Mouse (Mus musculus): Measurements from ENCODE around the gene Slco3a1.

DNA sequence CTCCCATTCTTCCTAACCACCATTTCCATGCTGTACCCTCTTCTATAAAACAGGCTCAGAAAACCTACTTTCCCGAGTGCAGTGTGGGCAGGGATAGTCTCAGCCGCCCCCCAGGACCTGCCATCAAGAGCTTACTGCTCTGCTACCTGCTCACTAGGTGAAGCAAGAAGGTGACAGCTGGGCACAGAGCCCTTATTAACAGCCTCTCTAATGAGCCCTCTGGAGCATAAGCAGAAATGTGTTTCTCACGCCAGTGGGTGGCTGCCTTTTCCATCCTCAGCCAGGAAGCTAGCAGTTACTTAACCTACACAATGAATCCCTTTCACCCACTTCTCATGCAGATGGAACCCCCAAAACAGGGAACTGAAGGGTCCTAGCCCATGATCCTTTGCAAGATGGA, 66.9 kb downstream of the Slco3a1 start:
- TF ChIP-seq POLR2A (IDR thresholded peaks at IDR 0.05; ENCODE audit: low read depth, low read length), result no peak
- TF ChIP-seq CTCF (conservative IDR thresholded peaks at IDR 0.05 in 1 of 2, IDR thresholded peaks at IDR 0.05 in 1 of 2; ENCODE audit: low read depth in 2 of 2, low read length in 2 of 2), result no peak
- TF ChIP-seq CHD1 (IDR thresholded peaks at IDR 0.05; ENCODE audit: low read depth, low read length), result no peak
- TF ChIP-seq MAX (IDR thresholded peaks at IDR 0.05; ENCODE audit: low read length), result no peak
- TF ChIP-seq KAT2A (IDR thresholded peaks at IDR 0.05; ENCODE audit: insufficient replicate concordance, low read length), result no peak
- no peak for TF ChIP-seq SIN3A (IDR thresholded peaks at IDR 0.05; ENCODE audit: low read length)
- TF ChIP-seq ZKSCAN1 (IDR thresholded peaks at IDR 0.05; ENCODE audit: borderline replicate concordance, low read depth, low read length), result no peak
- no peak for TF ChIP-seq HCFC1 (IDR thresholded peaks at IDR 0.05; ENCODE audit: low read depth, low read length)
- TF ChIP-seq EP300 (IDR thresholded peaks at IDR 0.05; ENCODE audit: low read length), result no peak
- TF ChIP-seq USF1 (IDR thresholded peaks at IDR 0.05; ENCODE audit: low read depth, low read length), result no peak
- no peak for TF ChIP-seq JUN (IDR thresholded peaks at IDR 0.05; ENCODE audit: insufficient read depth, low read depth, low read length)
